Mouse (Mus musculus): ENCODE data around the gene Igf2bp3. TPM values are rescaled to one million over a fixed set of nuclear protein-coding genes. Genes with fewer than 3 reads are reported as not detected.
A peak's percentile ranks its signal among the peaks of the same experiment; 100 is the strongest.

The Igf2bp3 gene
- total RNA-seq, 2 experiments from 2014 or later: not detected

- no peak for DNase-seq
Observed at GRCm38 (mm10) chr6:49174616-49175015, 40.1 kb downstream of the Igf2bp3 start.

GRCm38 (mm10) chr6:49173674-49174073 lies 41.1 kb downstream of the Igf2bp3 start:
- DNase-seq: no peak

- no peak for DNase-seq
Observed at GRCm38 (mm10) chr6:49173265-49173664, 41.5 kb downstream of the Igf2bp3 start.

GRCm38 (mm10) chr6:49171216-49171615 lies 43.5 kb downstream of the Igf2bp3 start:
- DNase-seq: peak in 1 of 2 experiments; percentile 1

DNA sequence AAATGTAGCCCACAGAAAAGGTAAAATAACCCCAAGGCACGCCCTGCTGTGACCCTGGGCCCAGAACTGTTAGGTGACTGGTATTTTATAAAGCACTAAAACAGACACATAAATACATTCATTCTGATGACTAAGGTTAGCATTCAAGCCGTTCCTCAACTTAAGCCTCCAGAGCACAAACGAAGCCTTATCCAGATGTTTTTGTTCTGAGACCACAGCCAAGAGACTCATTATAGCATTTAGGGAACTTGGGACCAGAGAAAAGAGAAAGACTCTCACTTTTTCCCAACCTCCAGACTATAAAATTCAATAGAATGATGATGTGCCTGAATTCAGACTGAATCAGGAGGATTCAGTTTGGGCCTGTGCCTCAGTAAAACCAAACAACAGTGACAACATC lies 46.1 kb downstream of the Igf2bp3 start:
- DNase-seq: no peak

GRCm38 (mm10) chr6:49167406-49167805 lies 47.4 kb downstream of the Igf2bp3 start:
- no peak for DNase-seq

GRCm38 (mm10) chr6:49166318-49166717 lies 48.4 kb downstream of the Igf2bp3 start:
- DNase-seq: no peak

DNA sequence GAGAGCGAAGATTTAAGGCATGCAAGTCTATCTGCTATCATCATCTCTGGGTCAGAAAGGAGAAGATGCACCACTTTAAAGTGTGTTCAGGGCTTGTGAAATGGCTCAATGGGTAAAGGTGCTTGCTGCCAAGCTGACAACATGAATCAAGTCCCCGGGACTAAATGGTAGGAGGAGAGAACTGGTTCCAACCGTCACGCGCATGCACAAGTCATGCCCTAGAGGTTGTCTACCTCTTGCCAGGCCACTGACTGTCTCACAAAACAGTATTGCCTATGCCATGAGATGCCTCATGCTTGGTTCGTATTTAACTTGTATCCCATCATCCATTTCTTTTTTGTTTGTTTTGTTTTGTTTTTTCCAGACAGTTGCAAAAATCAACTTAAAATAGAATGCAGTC lies 48.9 kb downstream of the Igf2bp3 start:
- DNase-seq: no peak

DNA sequence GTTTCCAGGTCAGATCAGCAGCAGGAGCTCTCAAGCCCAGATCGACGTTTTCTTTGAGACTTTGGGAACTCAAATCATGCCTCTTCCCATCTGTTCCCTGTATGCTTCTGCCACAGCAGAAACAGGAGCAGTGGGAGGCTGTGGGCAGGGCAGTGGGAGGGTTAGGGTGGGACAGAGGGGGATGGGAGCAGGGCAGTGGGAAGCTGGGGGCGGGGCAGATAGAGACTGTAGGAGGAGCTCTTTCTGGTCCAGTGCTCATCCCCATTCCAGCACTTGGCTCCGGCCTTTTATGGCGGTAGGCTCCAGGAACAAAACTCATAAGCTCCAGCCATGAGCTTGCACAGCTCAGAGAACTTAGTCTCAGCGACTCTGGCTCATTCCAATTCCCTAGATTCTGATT lies 49.7 kb downstream of the Igf2bp3 start:
- no peak for DNase-seq

- no peak for DNase-seq
Observed at GRCm38 (mm10) chr6:49164701-49165100, 50.1 kb downstream of the Igf2bp3 start.

DNA sequence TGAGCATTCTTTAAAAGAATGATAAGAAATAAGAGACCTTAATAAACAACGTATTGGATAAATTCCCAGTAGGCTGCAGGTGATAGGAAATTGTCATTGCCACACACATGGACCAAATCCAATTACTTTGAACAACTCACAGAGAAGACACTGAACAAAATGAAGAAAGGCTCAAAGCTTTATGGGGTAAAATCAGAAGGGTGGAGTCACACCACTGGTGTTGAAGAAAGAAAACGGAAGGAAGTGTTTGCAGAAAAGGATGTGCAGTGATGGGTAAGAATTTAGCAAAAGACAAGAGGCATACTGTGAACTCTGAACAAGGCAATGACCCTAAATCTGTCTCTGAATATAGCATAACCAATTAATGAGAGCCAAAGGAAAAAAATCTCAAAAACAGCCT lies 54.8 kb downstream of the Igf2bp3 start:
- DNase-seq: no peak

- no peak for DNase-seq
Observed at GRCm38 (mm10) chr6:49156826-49157175, 58.0 kb downstream of the Igf2bp3 start.

- DNase-seq: no peak
Observed at GRCm38 (mm10) chr6:49156170-49156825, 58.5 kb downstream of the Igf2bp3 start.

GRCm38 (mm10) chr6:49151465-49151864 lies 63.3 kb downstream of the Igf2bp3 start:
- DNase-seq: no peak

DNA sequence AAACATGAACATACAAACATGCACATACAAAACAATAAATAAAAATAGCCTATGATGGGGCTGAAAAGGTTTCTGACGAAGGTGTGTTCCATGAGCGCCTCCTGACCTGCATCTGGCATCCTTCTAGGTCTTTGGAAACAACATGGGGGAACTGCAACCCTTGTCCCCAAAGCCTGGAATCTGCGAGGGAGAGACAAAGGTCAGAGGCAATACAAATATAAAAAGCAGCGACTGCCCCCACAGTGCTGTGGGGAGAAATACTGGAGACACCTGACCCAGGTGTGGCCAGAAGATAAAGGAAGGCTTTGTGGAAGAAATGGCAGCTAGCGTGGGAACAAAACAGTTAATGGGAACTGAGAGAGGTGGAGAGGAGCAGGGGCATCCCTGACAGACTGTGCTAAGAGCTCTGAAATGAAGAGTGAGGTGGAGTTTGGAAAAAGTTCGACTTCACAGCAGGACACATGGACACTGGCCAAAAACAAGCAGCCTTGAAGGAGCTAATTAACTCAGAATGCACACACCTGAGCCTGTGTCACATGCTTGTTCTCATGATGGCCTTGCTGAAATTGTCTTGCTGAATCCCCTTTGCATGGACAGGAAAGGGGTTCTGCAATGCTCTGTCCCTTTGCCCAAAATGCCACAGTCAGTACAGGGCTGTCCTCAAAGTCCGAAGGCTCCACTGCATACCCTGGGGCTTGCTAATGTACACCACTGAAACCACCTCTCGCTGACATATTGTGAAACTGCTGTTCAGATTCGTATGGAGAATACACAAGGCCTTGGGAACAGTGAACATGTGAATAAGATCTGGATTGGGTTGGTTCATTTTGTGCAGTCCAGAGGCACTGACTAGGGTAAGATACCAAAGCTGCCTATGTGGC lies 64.2 kb downstream of the Igf2bp3 start:
- no peak for DNase-seq

GRCm38 (mm10) chr6:49149202-49149930 lies 65.4 kb downstream of the Igf2bp3 start:
- DNase-seq: no peak

- no peak for DNase-seq
Observed at GRCm38 (mm10) chr6:49148781-49149180, 66.0 kb downstream of the Igf2bp3 start.

GRCm38 (mm10) chr6:49148368-49148767 lies 66.4 kb downstream of the Igf2bp3 start:
- no peak for DNase-seq

- no peak for DNase-seq
Observed at GRCm38 (mm10) chr6:49146461-49146860, 68.3 kb downstream of the Igf2bp3 start.

- peak in 1 of 2 experiments; percentile 23 for DNase-seq
Observed at GRCm38 (mm10) chr6:49142428-49142827, 72.3 kb downstream of the Igf2bp3 start.

- DNase-seq: no peak
Observed at GRCm38 (mm10) chr6:49141125-49141524, 73.6 kb downstream of the Igf2bp3 start.

DNA sequence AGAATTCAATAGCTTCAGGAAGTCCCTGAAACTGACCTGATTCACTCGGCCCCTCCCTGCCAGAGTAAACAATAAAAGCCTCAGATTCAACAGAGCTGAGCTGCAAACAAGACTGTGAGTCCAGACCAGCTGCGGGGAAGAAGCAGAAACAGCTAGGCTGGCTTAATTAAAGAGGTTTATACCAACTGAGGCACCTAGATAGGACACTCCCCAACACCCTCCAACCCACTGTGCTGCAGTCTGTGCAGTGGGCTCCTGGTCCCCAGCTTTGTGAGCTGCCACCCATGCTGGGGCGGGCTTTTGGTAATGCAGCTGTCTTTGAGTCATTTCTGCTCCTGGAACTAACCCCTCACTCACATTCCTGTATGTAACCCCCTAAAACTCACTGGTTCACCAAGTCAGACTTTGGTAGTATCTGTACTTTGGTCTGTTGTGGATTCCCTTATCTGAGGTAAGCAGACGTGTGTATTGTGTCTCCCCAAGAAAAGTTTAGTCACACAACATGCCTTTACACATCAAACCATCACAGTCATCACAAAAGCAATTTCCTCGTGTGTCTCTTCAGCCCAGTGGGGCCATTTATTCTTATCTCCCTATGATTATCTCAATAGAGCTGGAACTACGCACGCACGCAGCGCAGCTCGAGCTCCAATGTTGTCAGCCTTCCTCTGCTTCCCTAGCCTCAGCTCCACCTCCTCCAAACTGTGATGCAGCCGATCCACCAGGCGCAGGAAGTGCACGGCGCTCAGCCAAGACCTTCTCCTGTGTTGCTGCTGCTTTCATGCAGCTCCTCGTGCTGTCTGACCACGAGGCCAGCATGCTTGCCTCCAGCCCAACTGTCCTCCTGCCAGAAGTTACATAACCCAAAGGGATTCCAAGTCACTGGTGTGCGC lies 76.4 kb downstream of the Igf2bp3 start:
- DNase-seq: peak; percentile 19 to 26
